In genomic region chr16:23317411-23318047, GRCm38 (mm10) we compare ENCODE assay signal across 15 mouse cellular contexts.
A peak's percentile ranks its signal among the peaks of the same experiment; 100 is the strongest.
DNase-seq lines count a peak whose midpoint lies in the region; ATAC-seq and TF ChIP-seq lines count a peak whose summit lies in the region.
"Had no signal": no experiment of that assay in that cellular context is flagged by ENCODE, and none has a peak within 500 bp of the region (broad histone marks: within the 10 kb centered on the region; RNA-seq: fewer than 3 reads in every experiment).

No protein-coding gene starts in this region.

- no peaks in the 10 kb centered on the region for H3K9me3 ChIP-seq in heart, embryonic 13.5 days
- no peaks in the 10 kb centered on the region for H3K9me3 ChIP-seq in lung, embryonic 16.5 days (ENCODE audit: control insufficient read depth, low read length)
- no peaks in the 10 kb centered on the region for H3K9me3 ChIP-seq in liver, embryonic 12.5 days (replicated peaks)
- H3K9me3 ChIP-seq in stomach, embryonic 16.5 days (replicated peaks; ENCODE audit: control insufficient read depth, low read length) = no peaks in the 10 kb centered on the region
- H3K9me3 ChIP-seq: embryonic facial prominence, embryonic 13.5 days had no signal

- no peak for ATAC-seq in heart, embryonic 13.5 days (ENCODE audit: extremely low read depth, insufficient number of reproducible peaks, low FRiP score, low TSS enrichment)
- peak; percentile 15; the same call in 1 of the 2 replicates for ATAC-seq in lung, embryonic 16.5 days (ENCODE audit: low read depth)
- ATAC-seq in liver, embryonic 12.5 days = no peak; the same call in 1 of the 2 replicates
- peak; percentile 52 for ATAC-seq in stomach, embryonic 16.5 days (ENCODE audit: insufficient read depth, low FRiP score)

- no peak for TF ChIP-seq POLR2A in lung, adult 2 months (IDR thresholded peaks at IDR 0.05; ENCODE audit: borderline replicate concordance, extremely low read depth, low read depth, low read length)

- WGBS in heart, embryonic 13.5 days = 55% methylated on average over 7 of the region's 7 CpGs
- 12% methylated on average over 7 of the region's 7 CpGs for WGBS in lung, embryonic 16.5 days
- WGBS in lung, adult 2 months = 29% methylated on average over 7 of the region's 7 CpGs
- WGBS in liver, embryonic 12.5 days (ENCODE audit: insufficient replicate concordance) = 67% methylated on average over 7 of the region's 7 CpGs
- WGBS in stomach, embryonic 16.5 days = 23% methylated on average over 7 of the region's 7 CpGs

- peaks cover 14% of the 10 kb centered on the region for H3K4me1 ChIP-seq in heart, embryonic 13.5 days
- H3K4me1 ChIP-seq in lung, embryonic 16.5 days (replicated peaks; ENCODE audit: control insufficient read depth, insufficient read depth, low read length) = peaks cover 29% of the 10 kb centered on the region
- H3K4me1 ChIP-seq in lung, adult 2 months (ENCODE audit: control insufficient read depth, insufficient read depth, low read length) = peaks cover 12% of the 10 kb centered on the region
- no peaks in the 10 kb centered on the region; the same call in 1 of the 2 replicates for H3K4me1 ChIP-seq in liver, embryonic 12.5 days
- peaks cover 19% of the 10 kb centered on the region for H3K4me1 ChIP-seq in stomach, embryonic 16.5 days (ENCODE audit: control insufficient read depth, insufficient read depth, low read length)

- no peak overlapping the region for H3K4me2 ChIP-seq in heart, embryonic 13.5 days
- H3K4me2 ChIP-seq in lung, embryonic 16.5 days (ENCODE audit: low read depth, low read length) = no peak overlapping the region
- H3K4me2 ChIP-seq in liver, embryonic 12.5 days = no peak overlapping the region
- H3K4me2 ChIP-seq in stomach, embryonic 16.5 days (ENCODE audit: low read depth, low read length) = peak overlapping the region; percentile 5; the same call in 1 of the 2 replicates
- H3K4me2 ChIP-seq: embryonic facial prominence, embryonic 13.5 days had no signal

- H3K27me3 ChIP-seq in heart, embryonic 13.5 days (replicated peaks) = no peaks in the 10 kb centered on the region
- H3K27me3 ChIP-seq in lung, embryonic 16.5 days (ENCODE audit: control insufficient read depth, insufficient read depth, low read depth, low read length) = no peaks in the 10 kb centered on the region
- H3K27me3 ChIP-seq in liver, embryonic 12.5 days (replicated peaks) = no peaks in the 10 kb centered on the region
- no peaks in the 10 kb centered on the region for H3K27me3 ChIP-seq in stomach, embryonic 16.5 days (ENCODE audit: control insufficient read depth, insufficient read depth, low read length)
- H3K27me3 ChIP-seq: CH12.LX; embryonic facial prominence, embryonic 13.5 days had no signal

- H3K4me3 ChIP-seq in heart, embryonic 13.5 days = no peak overlapping the region
- no peak overlapping the region for H3K4me3 ChIP-seq in lung, embryonic 16.5 days (ENCODE audit: low read length)
- H3K4me3 ChIP-seq in lung, adult 2 months (replicated peaks; ENCODE audit: extremely low read depth, low read depth, low read length) = no peak overlapping the region
- no peak overlapping the region for H3K4me3 ChIP-seq in liver, embryonic 12.5 days
- H3K4me3 ChIP-seq in stomach, embryonic 16.5 days (replicated peaks; ENCODE audit: low read length) = no peak overlapping the region
- H3K4me3 ChIP-seq: embryonic facial prominence, embryonic 13.5 days had no signal

- H3K36me3 ChIP-seq in heart, embryonic 13.5 days = peaks cover 16% of the 10 kb centered on the region
- H3K36me3 ChIP-seq in lung, embryonic 16.5 days (ENCODE audit: control insufficient read depth, insufficient read depth, low read length) = peaks cover 10% of the 10 kb centered on the region
- peaks cover 10% of the 10 kb centered on the region; the same call in 1 of the 2 replicates for H3K36me3 ChIP-seq in liver, embryonic 12.5 days
- no peaks in the 10 kb centered on the region for H3K36me3 ChIP-seq in stomach, embryonic 16.5 days (ENCODE audit: control insufficient read depth, insufficient read depth, low read length)

- H3K9ac ChIP-seq in heart, embryonic 13.5 days = no peak overlapping the region
- peak overlapping the region; percentile 3; the same call in 1 of the 2 replicates for H3K9ac ChIP-seq in lung, embryonic 16.5 days (ENCODE audit: low read length)
- H3K9ac ChIP-seq in liver, embryonic 12.5 days = no peak overlapping the region
- peak overlapping the region; percentile 52; the same call in 1 of the 2 replicates for H3K9ac ChIP-seq in stomach, embryonic 16.5 days (ENCODE audit: low read length)
- H3K9ac ChIP-seq: embryonic facial prominence, embryonic 13.5 days had no signal

- TF ChIP-seq CTCF in lung, adult 2 months (IDR thresholded peaks at IDR 0.05; ENCODE audit: insufficient read depth, low read length) = no peak

- DNase-seq in heart, adult 18-20 months = no peak
- DNase-seq in lung, adult 2 months = no peak
- DNase-seq in B cell, adult 2 months = no peak
- no peak for DNase-seq in right cerebral cortex, adult 2 months (ENCODE audit: low spot score in 2 of 2)
- DNase-seq: adrenal gland, adult 8-10 months; cerebellum, adult 11-12 months; gastrocnemius, postnatal 10 days; right cerebral cortex, adult 18-20 months; thymus, postnatal 4 days had no signal

- peak overlapping the region; percentile 8; the same call in 1 of the 2 replicates for H3K27ac ChIP-seq in heart, embryonic 13.5 days (replicated peaks)
- peak overlapping the region; percentile 90 for H3K27ac ChIP-seq in lung, embryonic 16.5 days (ENCODE audit: low read length)
- H3K27ac ChIP-seq in liver, embryonic 12.5 days = peak overlapping the region; percentile 74
- peak overlapping the region; percentile 92 for H3K27ac ChIP-seq in stomach, embryonic 16.5 days (ENCODE audit: low read length)
- H3K27ac ChIP-seq: embryonic facial prominence, embryonic 13.5 days had no signal

Comparison
In these comparisons a context has a peak if more than half of its experiments do, and no peak if none do; other contexts are left out.
1. ATAC-seq: peak in lung, embryonic 16.5 days (single experiment) and stomach, embryonic 16.5 days (single experiment); none in heart, embryonic 13.5 days (single experiment) and liver, embryonic 12.5 days (single experiment).
2. H3K27ac ChIP-seq: peak in every context shown above with its lines; median percentile 92 in stomach, embryonic 16.5 days; 90 in lung, embryonic 16.5 days; 74 in liver, embryonic 12.5 days; 8 in heart, embryonic 13.5 days.
3. H3K9ac ChIP-seq: peak in lung, embryonic 16.5 days (single experiment) and stomach, embryonic 16.5 days (single experiment); none in heart, embryonic 13.5 days (single experiment) and liver, embryonic 12.5 days (single experiment).